Mouse (Mus musculus) E14TG2a.4 (cell line): ENCODE results near the gene Tango6.

ENCODE experiments used
- CTCF ChIP-seq: conservative IDR thresholded peaks from 2 replicates; pipeline ENCODE4 v1.5.1; 2014; ENCODE audit warnings: low read length
- NANOG ChIP-seq: IDR thresholded peaks from 2 replicates; pipeline ENCODE4 v1.6.1; 2014; ENCODE audit warnings: borderline replicate concordance, low read length, mixed read lengths
- POU5F1 ChIP-seq: IDR thresholded peaks from 2 replicates; pipeline ENCODE4 v1.6.1; 2014; ENCODE audit warnings: low read length, borderline replicate concordance

DNA sequence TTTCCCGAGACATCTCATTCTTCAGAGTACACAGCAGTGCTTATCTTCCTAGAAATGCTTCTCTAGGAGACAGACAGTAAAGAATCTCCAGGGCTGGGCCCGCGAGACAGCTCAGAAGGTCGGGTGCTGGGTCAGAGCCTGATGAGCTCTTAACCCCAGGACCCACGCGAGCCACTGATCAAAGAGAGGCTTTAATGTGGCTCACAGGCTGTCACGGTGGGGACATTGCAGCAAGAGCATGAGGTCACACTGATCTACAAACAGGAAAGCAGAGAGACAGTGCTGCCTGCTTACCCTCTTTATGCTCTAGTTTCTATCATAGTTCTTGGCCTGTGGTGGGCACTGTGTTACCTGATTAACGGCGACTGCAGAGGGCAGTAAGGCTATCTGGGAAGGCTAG is 126.9 kb downstream of the Tango6 start:
- no peak for TF ChIP-seq CTCF
- no peak for TF ChIP-seq POU5F1
- TF ChIP-seq NANOG, result no peak
